Mouse (Mus musculus) Patski (cell line): ENCODE results near the gene Hint2. TPM values are rescaled to one million over a fixed set of nuclear protein-coding genes. Genes with fewer than 3 reads are reported as not detected.

ENCODE experiments used
- ATAC-seq: fragments of 100-300 bp; one replicate; pipeline ENCODE4 v1.8.0; 2021
- CTCF ChIA-PET: fragments of 350-600 bp; sonication (Branson Sonifier 250); formaldehyde crosslinking; loops from one replicate; lab custom pipeline; 2022; ENCODE audit warnings: inconsistent platforms; lab: Charles Lee
- POLR2A ChIA-PET: fragments of 350-600 bp; sonication (Branson Sonifier 250); formaldehyde crosslinking; loops from one replicate; lab custom pipeline; 2022; ENCODE audit warnings: antibody characterized with exemption, inconsistent platforms; lab: Charles Lee
- DNase-seq: peaks from one replicate; pipeline ENCODE4 v3.0.0-alpha.2; 2011; ENCODE audit warnings: low read depth, low spot score
- H3K27me3 ChIP-seq: fragments of 371-371 bp; one replicate; pipeline ENCODE4 v1.5.1; 2021
- CTCF ChIP-seq: fragments of 100-300 bp; IDR thresholded peaks from one replicate; pipeline ENCODE4 v1.5.1; 2021
- in situ Hi-C: fragments of 300-500 bp; cut with MboI; formaldehyde crosslinking; loops from 3 replicates; pipeline ENCODE4 v1.11.1; 2018; ENCODE audit warnings: low pct_unique_long_range_greater_than_20kb, mixed read lengths
- polyA plus RNA-seq: library from polyadenylated mRNA; unstranded; gene quantifications from one replicate; pipeline ENCODE4 v1.2.3, GENCODE M21; 2021

Gene Hint2
- polyA plus RNA-seq, result 69.0 TPM

GRCm38 (mm10) chr4:43656339-43657109 is at the start of gene Hint2:
TSS of gene Hint2 (minus strand) at chr4:43656466.
- H3K27me3 ChIP-seq, result no peaks in the 10 kb centered on the region
- in situ Hi-C loops, result no loop called here
- DNase-seq (peak; percentile 97), ATAC-seq (peak; percentile 93)
- POLR2A ChIA-PET, result interaction anchor here (0.9 kb wide), 1 partner anchor 21 kb away, joined by 3 read pairs; no protein-coding TSS in a partner anchor
- CTCF ChIA-PET, result interaction anchor here (1.1 to 1.6 kb wide), 4 partner anchors 10 to 26 kb away, joined by 3 to 5 read pairs (median 3); no protein-coding TSS in a partner anchor
- no peak for TF ChIP-seq CTCF

GRCm38 (mm10) chr4:43705991-43706390 is 49.7 kb upstream of the Hint2 start:
- POLR2A ChIA-PET, result no interaction called here
- CTCF ChIA-PET, result no interaction called here
- in situ Hi-C loops, result loop anchor here (5.0 kb wide), 1 partner anchor 74 kb away; the partner anchor contains the start of gene Npr2
- ATAC-seq (no peak), DNase-seq (no peak)
- no peaks in the 10 kb centered on the region for H3K27me3 ChIP-seq
- TF ChIP-seq CTCF, result no peak

- ChIA-PET CTCF (interaction anchor here (1.0 to 1.9 kb wide), 3 partner anchors 9 to 32 kb away, joined by 3 to 6 read pairs (median 4); no protein-coding TSS in a partner anchor), POLR2A (no interaction called here)
- TF ChIP-seq CTCF, result no peak
- DNase-seq (no peak), ATAC-seq (no peak)
- in situ Hi-C loops, result no loop called here
- no peaks in the 10 kb centered on the region for H3K27me3 ChIP-seq
Measured at GRCm38 (mm10) chr4:43703851-43704250, 47.6 kb upstream of the Hint2 start.

- ATAC-seq (no peak), DNase-seq (no peak)
- CTCF ChIA-PET, result interaction anchor here (1.0 to 1.9 kb wide), 3 partner anchors 10 to 31 kb away, joined by 3 to 6 read pairs (median 4); no protein-coding TSS in a partner anchor
- in situ Hi-C loops, result no loop called here
- POLR2A ChIA-PET, result no interaction called here
- TF ChIP-seq CTCF, result no peak
- no peaks in the 10 kb centered on the region for H3K27me3 ChIP-seq
Measured at GRCm38 (mm10) chr4:43703439-43703838, 47.2 kb upstream of the Hint2 start.

GRCm38 (mm10) chr4:43700707-43701106 is 44.4 kb upstream of the Hint2 start, which contains the start of gene Olfr70:
TSS of gene Olfr70 (minus strand) at chr4:43700807.
- POLR2A ChIA-PET, result no interaction called here
- H3K27me3 ChIP-seq, result no peaks in the 10 kb centered on the region
- TF ChIP-seq CTCF, result no peak
- CTCF ChIA-PET, result interaction anchor here (1.9 kb wide), 1 partner anchor 11 kb away, joined by 9 read pairs; no protein-coding TSS in a partner anchor
- in situ Hi-C loops, result no loop called here
- DNase-seq (no peak), ATAC-seq (no peak)

- POLR2A ChIA-PET, result no interaction called here
- ATAC-seq (peak; percentile 35), DNase-seq (no peak)
- no peak for TF ChIP-seq CTCF
- CTCF ChIA-PET, result interaction anchor here (1.9 to 2.3 kb wide), 2 partner anchors 12 to 25 kb away, joined by 5 to 9 read pairs; no protein-coding TSS in a partner anchor
- no peaks in the 10 kb centered on the region for H3K27me3 ChIP-seq
- in situ Hi-C loops, result no loop called here
Measured at GRCm38 (mm10) chr4:43696561-43696960, 40.3 kb upstream of the Hint2 start.

- ATAC-seq (no peak), DNase-seq (no peak)
- H3K27me3 ChIP-seq, result no peaks in the 10 kb centered on the region
- in situ Hi-C loops, result no loop called here
- ChIA-PET POLR2A (no interaction called here), CTCF (interaction anchor here (1.5 to 2.3 kb wide), 3 partner anchors 13 to 24 kb away, joined by 4 to 9 read pairs (median 5); no protein-coding TSS in a partner anchor)
- no peak for TF ChIP-seq CTCF
Measured at GRCm38 (mm10) chr4:43695249-43695671, 39.0 kb upstream of the Hint2 start.

- CTCF ChIA-PET, result interaction anchor here (1.5 to 2.3 kb wide), 3 partner anchors 12 to 23 kb away, joined by 4 to 9 read pairs (median 5); no protein-coding TSS in a partner anchor
- in situ Hi-C loops, result no loop called here
- TF ChIP-seq CTCF, result no peak
- POLR2A ChIA-PET, result no interaction called here
- DNase-seq (no peak), ATAC-seq (no peak)
- no peaks in the 10 kb centered on the region for H3K27me3 ChIP-seq
Measured at GRCm38 (mm10) chr4:43694439-43695248, 38.4 kb upstream of the Hint2 start.

GRCm38 (mm10) chr4:43693806-43694241 is 37.6 kb upstream of the Hint2 start:
- CTCF ChIA-PET, result interaction anchor here (1.5 kb wide), 1 partner anchor 19 kb away, joined by 3 read pairs; no protein-coding TSS in a partner anchor
- POLR2A ChIA-PET, result no interaction called here
- in situ Hi-C loops, result no loop called here
- H3K27me3 ChIP-seq, result no peaks in the 10 kb centered on the region
- no peak for ATAC-seq
- TF ChIP-seq CTCF, result no peak
- no peak for DNase-seq

- in situ Hi-C loops, result no loop called here
- no peak for ATAC-seq
- no peaks in the 10 kb centered on the region for H3K27me3 ChIP-seq
- ChIA-PET POLR2A (interaction anchor here (0.9 to 1.1 kb wide), 2 partner anchors 11 to 122 kb away, joined by 3 to 5 read pairs; no protein-coding TSS in a partner anchor), CTCF (interaction anchor here (1.1 to 1.8 kb wide), 3 partner anchors 19 to 61 kb away, joined by 3 to 6 read pairs (median 6); no protein-coding TSS in a partner anchor)
- no peak for DNase-seq
- TF ChIP-seq CTCF, result no peak
Measured at GRCm38 (mm10) chr4:43691026-43691425, 34.8 kb upstream of the Hint2 start.
